Mouse (Mus musculus) lung, embryonic 14.5 days (tissue): Measurements from ENCODE around the gene Pabpc4. TPM values are rescaled to one million over a fixed set of nuclear protein-coding genes. Genes with fewer than 3 reads are reported as not detected.
A peak's percentile ranks its signal among the peaks of the same experiment; 100 is the strongest.

Experiments
- ATAC-seq: fragments of 200-750 bp; cut with Nextera tagmentation; 2 replicates; pipeline ENCODE4 v1.8.0; 2017; ENCODE audit warnings: mild to moderate bottlenecking, moderate TSS enrichment, moderate library complexity; ENCODE audit not compliant: insufficient read depth
- DNase-seq: peaks from one replicate; pipeline ENCODE4 v3.0.0-alpha.2; 2015
- H3K27ac ChIP-seq: fragments of 300-500 bp; sonication (generic); 2 replicates; pipeline ENCODE4 v1.5.1; 2014; ENCODE audit warnings: low read depth, mild to moderate bottlenecking, moderate library complexity
- H3K27me3 ChIP-seq: fragments of 300-500 bp; sonication (generic); 2 replicates; pipeline ENCODE4 v1.6.1; 2014; ENCODE audit warnings: low read length, control low read depth; ENCODE audit not compliant: insufficient read depth
- H3K36me3 ChIP-seq: fragments of 300-500 bp; sonication (generic); 2 replicates; pipeline ENCODE4 v1.6.1; 2014; ENCODE audit warnings: control low read depth; ENCODE audit not compliant: insufficient read depth
- H3K4me1 ChIP-seq: fragments of 300-500 bp; sonication (generic); 2 replicates; pipeline ENCODE4 v1.6.1; 2014; ENCODE audit warnings: antibody characterized with exemption, control low read depth; ENCODE audit not compliant: insufficient read depth
- H3K4me2 ChIP-seq: fragments of 300-500 bp; sonication (generic); 2 replicates; pipeline ENCODE4 v1.6.1; 2014; ENCODE audit warnings: mild to moderate bottlenecking
- H3K4me3 ChIP-seq: fragments of 300-500 bp; sonication (generic); 2 replicates; pipeline ENCODE4 v1.5.1; 2014; ENCODE audit warnings: low read depth, low read length
- H3K9ac ChIP-seq: fragments of 300-500 bp; sonication (generic); 2 replicates; pipeline ENCODE4 v1.6.1; 2014
- H3K9me3 ChIP-seq: fragments of 300-500 bp; sonication (generic); 2 replicates; pipeline ENCODE4 v1.6.1; 2016; ENCODE audit warnings: low read depth, low read length, control low read depth
- CTCF ChIP-seq: IDR thresholded peaks from 2 replicates; pipeline ENCODE4 v1.5.1; 2016; ENCODE audit warnings: antibody characterized with exemption, low read depth
- WGBS: fragments of 180-500 bp; shearing (Covaris S2); extraction: QIAGEN DNeasy Blood & Tissue Kit; methylation state at CpG from one replicate; pipeline ENCODE4 v1.1.7; 2014; 5-methylcytosine and 5-hydroxymethylcytosine counted together
- polyA plus RNA-seq: library from polyadenylated mRNA; unstranded; fragments of >200 nt; fragmentation: Nextera tagmentation; extraction: Ambion mirVana; gene quantifications from 2 replicates; pipeline ENCODE4 v1.2.1, GENCODE M21; 2014

Pabpc4 gene
- polyA plus RNA-seq, 1 experiment from 2014 or later = 50.0 TPM

GRCm38 (mm10) chr4:123236431-123237031, 25.6 kb upstream of the Pabpc4 start:
- peak; percentile 66 for DNase-seq
- peak overlapping the region; percentile 85 for H3K4me2 ChIP-seq
- H3K27ac ChIP-seq = peak overlapping the region; percentile 19; the same call in 1 of the 2 replicates
- no peaks in the 10 kb centered on the region for H3K36me3 ChIP-seq
- ATAC-seq = no peak
- no peaks in the 10 kb centered on the region for H3K9me3 ChIP-seq
- H3K9ac ChIP-seq = no peak overlapping the region
- H3K4me3 ChIP-seq = peak overlapping the region; percentile 46; the same call in 1 of the 2 replicates
- peaks cover 44% of the 10 kb centered on the region for H3K27me3 ChIP-seq
- H3K4me1 ChIP-seq = peaks cover 17% of the 10 kb centered on the region
- WGBS = 44% methylated on average over 13 of the region's 13 CpGs
- no peak for TF ChIP-seq CTCF

GRCm38 (mm10) chr4:123237386-123238266, 24.5 kb upstream of the Pabpc4 start:
- DNase-seq = peak; percentile 60
- Histone ChIP-seq H3K36me3 (no peaks in the 10 kb centered on the region), H3K9me3 (no peaks in the 10 kb centered on the region), H3K4me2 (peak overlapping the region; percentile 85), H3K9ac (no peak overlapping the region), H3K27ac (peak overlapping the region; percentile 52), H3K4me3 (no peak overlapping the region), H3K27me3 (peaks cover 39% of the 10 kb centered on the region), H3K4me1 (peaks cover 17% of the 10 kb centered on the region)
- ATAC-seq = no peak
- WGBS = 48% methylated on average over 6 of the region's 6 CpGs
- no peak for TF ChIP-seq CTCF

- Histone ChIP-seq H3K27me3 (peaks cover 25% of the 10 kb centered on the region), H3K4me1 (peaks cover 17% of the 10 kb centered on the region)
- peak; percentile 71 for ATAC-seq
These were observed 22.6 kb upstream of the Pabpc4 start for GRCm38 (mm10) chr4:123239361-123240203.

GRCm38 (mm10) chr4:123246221-123246620, 15.9 kb upstream of the Pabpc4 start:
- H3K9ac ChIP-seq = no peak overlapping the region
- no peak overlapping the region for H3K27ac ChIP-seq
- no peak overlapping the region for H3K4me2 ChIP-seq
- peaks cover 6% of the 10 kb centered on the region; the same call in 1 of the 2 replicates for H3K4me1 ChIP-seq
- 0 out of 2 replicates have a peak, but pooled peaks cover 8% of the 10 kb centered on the region for H3K27me3 ChIP-seq
- no peak for TF ChIP-seq CTCF
- DNase-seq (no peak), ATAC-seq (no peak)
- H3K36me3 ChIP-seq = no peaks in the 10 kb centered on the region
- H3K9me3 ChIP-seq = no peaks in the 10 kb centered on the region
- WGBS = 82% methylated on average over 7 of the region's 7 CpGs
- no peak overlapping the region for H3K4me3 ChIP-seq

More at GRCm38 (mm10) chr4:123239361-123240203, 22.6 kb upstream of the Pabpc4 start:
- WGBS = 4% methylated on average over 55 of the region's 58 CpGs
- Histone ChIP-seq H3K4me2 (peak overlapping the region; percentile 68), H3K4me3 (peak overlapping the region; percentile 31), H3K9me3 (no peaks in the 10 kb centered on the region), H3K9ac (peak overlapping the region; percentile 43), H3K27ac (peak overlapping the region; percentile 46; the same call in 1 of the 2 replicates), H3K36me3 (no peaks in the 10 kb centered on the region)
- TF ChIP-seq CTCF = 0 out of 2 replicates have a peak, but pooled peaks have one; percentile 17
- DNase-seq = peak; percentile 75

GRCm38 (mm10) chr4:123246651-123247050, 15.5 kb upstream of the Pabpc4 start:
- Histone ChIP-seq H3K36me3 (no peaks in the 10 kb centered on the region), H3K4me1 (peaks cover 6% of the 10 kb centered on the region; the same call in 1 of the 2 replicates), H3K4me3 (no peak overlapping the region), H3K27ac (peak overlapping the region; percentile 1; the same call in 1 of the 2 replicates), H3K4me2 (no peak overlapping the region), H3K9ac (no peak overlapping the region), H3K9me3 (no peaks in the 10 kb centered on the region), H3K27me3 (0 out of 2 replicates have a peak, but pooled peaks cover 5% of the 10 kb centered on the region)
- 80% methylated on average over 5 of the region's 5 CpGs for WGBS
- ATAC-seq (peak; percentile 19; the same call in 1 of the 2 replicates), DNase-seq (no peak)
- no peak for TF ChIP-seq CTCF

- ATAC-seq = peak; percentile 88
- H3K4me1 ChIP-seq = peaks cover 6% of the 10 kb centered on the region; the same call in 1 of the 2 replicates
- H3K9me3 ChIP-seq = no peaks in the 10 kb centered on the region
- no peak overlapping the region for H3K4me3 ChIP-seq
- H3K27me3 ChIP-seq = 0 out of 2 replicates have a peak, but pooled peaks cover 5% of the 10 kb centered on the region
- H3K27ac ChIP-seq = peak overlapping the region; percentile 61
- no peak overlapping the region for H3K9ac ChIP-seq
- no peak overlapping the region for H3K4me2 ChIP-seq
- no peaks in the 10 kb centered on the region for H3K36me3 ChIP-seq
- TF ChIP-seq CTCF = no peak
- WGBS = 29% methylated on average over 7 of the region's 7 CpGs
- peak; percentile 85 for DNase-seq
These were observed 14.8 kb upstream of the Pabpc4 start for GRCm38 (mm10) chr4:123247147-123247880.
